Mouse (Mus musculus) G1E (cell line): ENCODE data around the gene Rab27a. TPM values are rescaled to one million over a fixed set of nuclear protein-coding genes. Genes with fewer than 3 reads are reported as not detected.

Experiments
- ATAC-seq: 2 replicates; pipeline ENCODE4 v1.8.0; 2016; ENCODE audit warnings: mild to moderate bottlenecking; ENCODE audit not compliant: insufficient number of reproducible peaks, poor library complexity, low FRiP score, severe bottlenecking; ENCODE audit errors: extremely low read depth
- DNase-seq: peaks from one replicate; pipeline ENCODE4 v3.0.0; 2012; ENCODE audit warnings: low spot score
- H3K27me3 ChIP-seq: 2 replicates; pipeline ENCODE4 v1.6.1; 2012; ENCODE audit warnings: mild to moderate bottlenecking, low read length, inconsistent platforms; ENCODE audit not compliant: insufficient read depth
- H3K36me3 ChIP-seq: replicated peaks from 2 replicates; pipeline ENCODE3; 2012; ENCODE audit warnings: mild to moderate bottlenecking, inconsistent platforms
- H3K4me1 ChIP-seq: 2 replicates; pipeline ENCODE4 v1.6.1; 2012; ENCODE audit warnings: low read depth, low read length, inconsistent platforms, mixed read lengths; ENCODE audit not compliant: insufficient read depth
- H3K4me3 ChIP-seq: 2 replicates; pipeline ENCODE4 v1.5.1; 2012; ENCODE audit warnings: low read depth, mild to moderate bottlenecking, inconsistent platforms, low read length, moderate library complexity, mixed read lengths
- H3K9me3 ChIP-seq: replicated peaks from 2 replicates; pipeline ENCODE4 v1.6.1; 2012; ENCODE audit warnings: inconsistent platforms
- CTCF ChIP-seq: IDR thresholded peaks from 2 replicates; pipeline ENCODE4 v1.5.1; 2012; ENCODE audit warnings: low read depth, low read length, inconsistent platforms, mixed read lengths
- GATA1 ChIP-seq: IDR thresholded peaks from 2 replicates; pipeline ENCODE4 v1.6.1; 2012; ENCODE audit warnings: borderline replicate concordance, low read length, inconsistent platforms, mixed read lengths
- GATA2 ChIP-seq: IDR thresholded peaks from 2 replicates; pipeline ENCODE4 v1.6.1; 2012; ENCODE audit warnings: low read depth, low read length, inconsistent platforms, borderline replicate concordance
- POLR2AphosphoS5 ChIP-seq: IDR thresholded peaks from 2 replicates; pipeline ENCODE4 v1.6.1; 2012; ENCODE audit warnings: low read depth, low read length, inconsistent platforms; ENCODE audit not compliant: insufficient replicate concordance
- TAL1 ChIP-seq: conservative IDR thresholded peaks from 2 replicates; pipeline ENCODE4 v1.6.1; 2012; ENCODE audit warnings: low read depth, low read length, inconsistent platforms, mixed read lengths
- polyA plus RNA-seq: library from polyadenylated mRNA; stranded (reverse); fragments of >175 nt; gene quantifications from 2 replicates; pipeline ENCODE4 v1.2.3, GENCODE M21; 2012
- total RNA-seq, 2 experiments: library from RNA; stranded (forward) in 1 of 2; stranded (reverse) in 1 of 2; fragments of 200-1000 nt in 1 of 2; fragments of >200 nt in 1 of 2; fragmentation: Nextera tagmentation in 1 of 2; gene quantifications; 2 replicates each; pipeline ENCODE4 v1.2.3; 2014 to 2017

Rab27a gene
- total RNA-seq (2014; fragmentation: Nextera tagmentation): 5.4 and 5.9 TPM in 2 replicates
- 50.4 and 50.7 TPM in 2 replicates for total RNA-seq (2017)
- polyA plus RNA-seq: 6.7 and 8.2 TPM in 2 replicates

- Histone ChIP-seq H3K9me3 (no peaks in the 10 kb centered on the region), H3K4me1 (peaks cover 41% of the 10 kb centered on the region), H3K36me3 (peaks cover 21% of the 10 kb centered on the region), H3K27me3 (no peaks in the 10 kb centered on the region), H3K4me3 (peak within 1 kb of the TSS; percentile 85)
- DNase-seq (peak; percentile 80), ATAC-seq (peak; percentile 68)
- TF ChIP-seq POLR2AphosphoS5 (no peak), CTCF (peak; percentile 97)
Observed at GRCm38 (mm10) chr9:73044146-73045079, at the start of gene Rab27a. Gene Rab27a (plus strand): TSS chr9:73044854.

- no peaks in the 10 kb centered on the region for H3K27me3 ChIP-seq
- no peak for DNase-seq
- TF ChIP-seq CTCF (no peak), TAL1 (no peak), POLR2AphosphoS5 (no peak), GATA2 (no peak), GATA1 (no peak)
- no peaks in the 10 kb centered on the region for H3K4me1 ChIP-seq
- no peak overlapping the region for H3K4me3 ChIP-seq
- H3K36me3 ChIP-seq: peaks cover 9% of the 10 kb centered on the region
- ATAC-seq: no peak
- H3K9me3 ChIP-seq: no peaks in the 10 kb centered on the region
Observed at GRCm38 (mm10) chr9:72996167-72996566, 48.5 kb upstream of the Rab27a start.

GRCm38 (mm10) chr9:72996806-72997205 is 47.8 kb upstream of the Rab27a start:
- peaks cover 10% of the 10 kb centered on the region for H3K36me3 ChIP-seq
- H3K9me3 ChIP-seq: no peaks in the 10 kb centered on the region
- no peaks in the 10 kb centered on the region for H3K27me3 ChIP-seq
- DNase-seq: no peak
- H3K4me3 ChIP-seq: no peak overlapping the region
- TF ChIP-seq CTCF (no peak), GATA2 (no peak), POLR2AphosphoS5 (no peak), GATA1 (no peak)
- no peak for ATAC-seq
- H3K4me1 ChIP-seq: no peaks in the 10 kb centered on the region

GRCm38 (mm10) chr9:73000487-73000886 is 44.2 kb upstream of the Rab27a start:
- no peaks in the 10 kb centered on the region for H3K27me3 ChIP-seq
- DNase-seq: no peak
- TF ChIP-seq POLR2AphosphoS5 (no peak), TAL1 (no peak), GATA2 (no peak), CTCF (no peak), GATA1 (no peak)
- no peak for ATAC-seq
- no peaks in the 10 kb centered on the region for H3K4me1 ChIP-seq
- peaks cover 26% of the 10 kb centered on the region for H3K36me3 ChIP-seq
- H3K9me3 ChIP-seq: no peaks in the 10 kb centered on the region
- H3K4me3 ChIP-seq: no peak overlapping the region

GRCm38 (mm10) chr9:73001314-73002011 is 43.2 kb upstream of the Rab27a start:
- Histone ChIP-seq H3K27me3 (no peaks in the 10 kb centered on the region), H3K4me3 (no peak overlapping the region), H3K9me3 (no peaks in the 10 kb centered on the region), H3K36me3 (peaks cover 33% of the 10 kb centered on the region), H3K4me1 (no peaks in the 10 kb centered on the region)
- ATAC-seq: no peak
- no peak for DNase-seq
- TF ChIP-seq GATA2 (no peak), CTCF (no peak), GATA1 (no peak), POLR2AphosphoS5 (no peak), TAL1 (no peak)

GRCm38 (mm10) chr9:73002177-73002576 is 42.5 kb upstream of the Rab27a start:
- no peak for TF ChIP-seq GATA2
- TF ChIP-seq CTCF: no peak
- TF ChIP-seq POLR2AphosphoS5: no peak
- Histone ChIP-seq H3K4me3 (no peak overlapping the region), H3K36me3 (peaks cover 36% of the 10 kb centered on the region), H3K9me3 (no peaks in the 10 kb centered on the region), H3K27me3 (no peaks in the 10 kb centered on the region), H3K4me1 (no peaks in the 10 kb centered on the region)
- no peak for ATAC-seq
- DNase-seq: no peak

- ATAC-seq (no peak), DNase-seq (no peak)
- no peaks in the 10 kb centered on the region for H3K9me3 ChIP-seq
- TF ChIP-seq CTCF (no peak), POLR2AphosphoS5 (no peak), GATA2 (no peak), GATA1 (no peak), TAL1 (no peak)
- peaks cover 33% of the 10 kb centered on the region for H3K36me3 ChIP-seq
- no peaks in the 10 kb centered on the region for H3K4me1 ChIP-seq
- no peaks in the 10 kb centered on the region for H3K27me3 ChIP-seq
- no peak overlapping the region for H3K4me3 ChIP-seq
Observed at GRCm38 (mm10) chr9:73004076-73004475, 40.6 kb upstream of the Rab27a start.
